8 mouse cellular contexts compared by ENCODE assay signal in genomic region chr13:37482589-37482988, GRCm38 (mm10).
A peak's percentile ranks its signal among the peaks of the same experiment; 100 is the strongest.
DNase-seq lines count a peak whose midpoint lies in the region; ATAC-seq and TF ChIP-seq lines count a peak whose summit lies in the region.

No protein-coding gene starts in this region.

- no peaks in the 10 kb centered on the region for H3K9me3 ChIP-seq in CH12.LX (replicated peaks; ENCODE audit: low read length)
- H3K9me3 ChIP-seq in forebrain, embryonic 10.5 days, result no peaks in the 10 kb centered on the region

- intact Hi-C loops in heart, postnatal 10 days (cut with DNase I), result loop anchor here (2.0 to 5.0 kb wide), 3 partner anchors 48 to 345 kb away; no protein-coding TSS in a partner anchor

- DNase-seq in CH12.LX (ENCODE audit: extremely low read depth), result no peak
- DNase-seq in adrenal gland, postnatal 10 days, result peak; percentile 76
- DNase-seq in forebrain, embryonic 10.5 days (ENCODE audit: extremely low spot score, low spot score), result peak; percentile 58
- peak; percentile 83 to 87 for DNase-seq in heart, postnatal 10 days
- peak; percentile 80 to 84 for DNase-seq in kidney, postnatal 36 days
- DNase-seq in lung, postnatal 10 days, result peak; percentile 92
- DNase-seq in right cerebral cortex, postnatal 25 days, result peak; percentile 35

- WGBS in forebrain, embryonic 10.5 days, result 13% methylated on average over 10 of the region's 10 CpGs

- no peak overlapping the region for H3K4me2 ChIP-seq in CH12.LX (ENCODE audit: insufficient read depth, low read depth, poor library complexity, severe bottlenecking)

- dilution Hi-C loops in CH12.LX (cut with MboI; ENCODE audit: extremely low pct_ligation_motif_present, extremely low pct_unique_long_range_greater_than_20kb, low sequenced_read_pairs), result no loop called here

- TF ChIP-seq EP300 in CH12.LX (IDR thresholded peaks at IDR 0.05; ENCODE audit: low read length), result no peak

- no peak for TF ChIP-seq POLR2A in CH12.LX (IDR thresholded peaks at IDR 0.05; ENCODE audit: low read depth, low read length)

- H3K79me2 ChIP-seq in CH12.LX (replicated peaks; ENCODE audit: control insufficient read depth, extremely low read depth, insufficient read depth, poor library complexity, severe bottlenecking), result no peaks in the 10 kb centered on the region

- H3K4me1 ChIP-seq in CH12.LX (ENCODE audit: control insufficient read depth in 1 of 2, insufficient read depth in 2 of 2), result no peaks in the 10 kb centered on the region
- peaks cover 32% of the 10 kb centered on the region for H3K4me1 ChIP-seq in forebrain, embryonic 10.5 days

- H3K27me3 ChIP-seq in CH12.LX (replicated peaks), result no peaks in the 10 kb centered on the region
- peaks cover 54% of the 10 kb centered on the region for H3K27me3 ChIP-seq in forebrain, embryonic 10.5 days (ENCODE audit: poor library complexity, severe bottlenecking)

- in situ Hi-C loops in CH12.LX (cut with MboI; ENCODE audit: low pct_ligation_motif_present, low pct_unique_long_range_greater_than_20kb, low sequenced_read_pairs), result no loop called here

- H3K4me3 ChIP-seq in CH12.LX (replicated peaks in 1 of 3; ENCODE audit: low read depth in 2 of 3, low read length in 2 of 3, poor library complexity in 1 of 3), result no peak overlapping the region
- peak overlapping the region; percentile 43 for H3K4me3 ChIP-seq in forebrain, embryonic 10.5 days

- TF ChIP-seq CTCF in CH12.LX (conservative IDR thresholded peaks at IDR 0.05 in 1 of 2, IDR thresholded peaks at IDR 0.05 in 1 of 2; ENCODE audit: low read depth in 2 of 2, low read length in 2 of 2), result peak in 1 of 2 experiments; percentile 32; a peak in 2 of 4 replicates

- peak; percentile 31 for TF ChIP-seq RAD21 in CH12.LX (IDR thresholded peaks at IDR 0.05; ENCODE audit: low read depth, low read length)

- no peak for ATAC-seq in inflammation-experienced regulatory T-cells, adult 6 months

- no peak overlapping the region for H3K9ac ChIP-seq in CH12.LX (ENCODE audit: insufficient read depth, low read depth)

- H3K36me3 ChIP-seq in CH12.LX (replicated peaks in 1 of 2; ENCODE audit: control insufficient read depth in 1 of 2, insufficient read depth in 1 of 2, low read length in 1 of 2), result no peaks in the 10 kb centered on the region
- no peaks in the 10 kb centered on the region for H3K36me3 ChIP-seq in forebrain, embryonic 10.5 days (replicated peaks)

- no peak overlapping the region for H3K27ac ChIP-seq in CH12.LX (ENCODE audit: insufficient read depth, low read depth)
- H3K27ac ChIP-seq in forebrain, embryonic 10.5 days, result peak overlapping the region; percentile 86

TF ChIP-seq in CH12.LX, 34 proteins besides CTCF, POLR2A, EP300 and RAD21:
- TF ChIP-seq JUND (conservative IDR thresholded peaks at IDR 0.05; ENCODE audit: low read depth, low read length) (no peak), UBTF (IDR thresholded peaks at IDR 0.05; ENCODE audit: low read depth, low read length) (no peak), MAFK (IDR thresholded peaks at IDR 0.05; ENCODE audit: insufficient replicate concordance, low read length) (no peak), IRF4 (IDR thresholded peaks at IDR 0.05; ENCODE audit: low read depth, low read length) (no peak), ZMIZ1 (IDR thresholded peaks at IDR 0.05; ENCODE audit: low read depth, low read length) (no peak), JUN (IDR thresholded peaks at IDR 0.05; ENCODE audit: insufficient read depth, low read depth, low read length) (no peak), NRF1 (IDR thresholded peaks at IDR 0.05; ENCODE audit: low read depth, low read length) (no peak), POLR2AphosphoS2 (IDR thresholded peaks at IDR 0.05; ENCODE audit: low read depth, low read length) (no peak), ZKSCAN1 (IDR thresholded peaks at IDR 0.05; ENCODE audit: borderline replicate concordance, low read depth, low read length) (no peak), MXI1 (IDR thresholded peaks at IDR 0.05; ENCODE audit: low read depth, low read length) (no peak), BHLHE40 (IDR thresholded peaks at IDR 0.05; ENCODE audit: low read depth, low read length) (no peak), CHD2 (IDR thresholded peaks at IDR 0.05; ENCODE audit: low read length) (no peak), CHD1 (IDR thresholded peaks at IDR 0.05; ENCODE audit: low read depth, low read length) (no peak), SMC3 (IDR thresholded peaks at IDR 0.05; ENCODE audit: low read depth, low read length) (no peak), USF2 (conservative IDR thresholded peaks at IDR 0.05; ENCODE audit: low read depth, low read length) (no peak)
